Mouse (Mus musculus) megakaryocyte progenitor cell, adult 5-6 weeks (primary cell): ENCODE results near the gene Tat. TPM values are rescaled to one million over a fixed set of nuclear protein-coding genes. Genes with fewer than 3 reads are reported as not detected.

Experiments
- ATAC-seq: replicated peaks from 2 replicates; pipeline ENCODE4 v1.8.0; 2016; ENCODE audit warnings: mild to moderate bottlenecking, moderate TSS enrichment, inconsistent platforms; ENCODE audit not compliant: poor library complexity
- total RNA-seq, 2 experiments: library from RNA; stranded (forward) in 1 of 2; stranded (reverse) in 1 of 2; fragments of 157-497, 149-512 nt in 1 of 2; fragments of 200-1000 nt in 1 of 2; gene quantifications; 2 replicates each; pipeline versions ENCODE4 v1.2.3 to v1.2.4; 2015 to 2017

The Tat gene
- not detected in 2 replicates for total RNA-seq (2015)
- total RNA-seq (2017) = not detected in 2 replicates

GRCm38 (mm10) chr8:109990224-109990623, at the start of gene Tat:
Tat (plus strand) TSS chr8:109990437.
- ATAC-seq = no peak

GRCm38 (mm10) chr8:109941606-109942360, 48.5 kb upstream of the Tat start:
- ATAC-seq = no peak

- no peak for ATAC-seq
These were observed 45.0 kb upstream of the Tat start for GRCm38 (mm10) chr8:109945153-109945632.

DNA sequence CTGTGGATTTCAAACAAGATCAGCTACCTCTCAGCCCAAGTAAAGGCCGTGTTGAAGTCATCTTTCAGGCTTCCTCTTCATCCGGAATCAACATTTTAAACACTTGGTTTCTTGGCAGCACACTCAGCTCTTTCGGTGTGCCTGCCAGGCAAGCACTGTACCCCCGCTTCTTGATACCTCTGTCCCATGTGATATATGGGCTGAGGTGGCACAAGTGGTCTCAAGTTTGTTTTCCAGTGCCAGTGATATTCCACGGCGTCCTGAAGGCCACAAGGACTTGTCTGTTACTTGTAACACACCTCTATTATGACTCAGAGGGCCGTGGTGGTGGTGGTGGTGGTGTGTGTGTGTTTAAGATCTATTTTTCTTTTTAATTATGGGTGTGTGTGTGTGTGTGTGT, 44.5 kb upstream of the Tat start:
- ATAC-seq = no peak

- ATAC-seq = no peak
These were observed 44.0 kb upstream of the Tat start for GRCm38 (mm10) chr8:109946272-109946671.

- ATAC-seq = peak; percentile 86
These were observed 42.6 kb upstream of the Tat start for GRCm38 (mm10) chr8:109947447-109948284.

GRCm38 (mm10) chr8:109948285-109948564, 42.0 kb upstream of the Tat start:
- no peak for ATAC-seq

DNA sequence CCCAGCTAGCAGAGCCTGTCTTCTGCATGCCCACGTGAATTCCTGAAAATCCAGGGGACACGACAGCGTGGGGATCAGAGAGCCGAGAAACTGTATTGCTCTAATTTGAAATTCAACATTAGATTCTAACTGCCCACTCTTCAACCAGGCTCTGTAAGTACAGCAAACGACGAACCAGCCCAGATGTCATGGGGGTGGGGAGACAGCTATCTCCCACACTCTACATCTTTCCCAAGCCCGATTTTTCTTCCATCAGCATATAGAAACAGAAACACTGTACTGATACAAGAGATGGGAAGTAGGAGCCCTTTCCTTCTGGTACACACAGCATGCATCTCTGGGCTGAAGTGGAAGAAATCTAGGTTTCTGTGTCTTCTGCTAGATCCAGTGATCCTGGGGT, 38.1 kb upstream of the Tat start:
- ATAC-seq = no peak

DNA sequence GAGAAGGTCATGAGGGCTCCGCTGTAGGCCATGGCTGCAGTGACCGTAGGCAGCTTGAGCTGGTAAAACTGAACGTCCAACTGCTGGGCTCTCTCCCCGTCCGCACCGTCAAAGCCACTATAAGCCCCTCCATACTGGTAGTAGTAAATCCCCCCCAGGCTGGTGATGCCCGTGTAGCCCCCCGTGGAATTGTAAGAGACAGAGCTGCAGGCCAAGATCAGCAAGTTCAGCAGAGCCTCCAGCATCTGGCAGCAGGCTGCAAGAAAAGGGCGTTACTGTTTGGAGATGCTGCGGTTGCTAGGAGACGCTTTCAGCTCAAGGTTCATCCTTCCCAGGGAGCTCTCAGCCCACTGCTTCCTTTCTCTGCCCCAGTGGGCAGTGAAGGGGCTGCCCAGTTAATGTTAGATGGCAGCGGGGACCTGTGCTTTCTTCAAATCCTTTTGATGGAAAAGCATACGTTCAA, 35.7 kb upstream of the Tat start:
- ATAC-seq = no peak

- ATAC-seq = peak; percentile 49
These were observed 32.8 kb upstream of the Tat start for GRCm38 (mm10) chr8:109957167-109958028.

GRCm38 (mm10) chr8:109958036-109958655, 32.1 kb upstream of the Tat start:
- no peak for ATAC-seq

- ATAC-seq = no peak
These were observed 31.1 kb upstream of the Tat start for GRCm38 (mm10) chr8:109959112-109959511.

DNA sequence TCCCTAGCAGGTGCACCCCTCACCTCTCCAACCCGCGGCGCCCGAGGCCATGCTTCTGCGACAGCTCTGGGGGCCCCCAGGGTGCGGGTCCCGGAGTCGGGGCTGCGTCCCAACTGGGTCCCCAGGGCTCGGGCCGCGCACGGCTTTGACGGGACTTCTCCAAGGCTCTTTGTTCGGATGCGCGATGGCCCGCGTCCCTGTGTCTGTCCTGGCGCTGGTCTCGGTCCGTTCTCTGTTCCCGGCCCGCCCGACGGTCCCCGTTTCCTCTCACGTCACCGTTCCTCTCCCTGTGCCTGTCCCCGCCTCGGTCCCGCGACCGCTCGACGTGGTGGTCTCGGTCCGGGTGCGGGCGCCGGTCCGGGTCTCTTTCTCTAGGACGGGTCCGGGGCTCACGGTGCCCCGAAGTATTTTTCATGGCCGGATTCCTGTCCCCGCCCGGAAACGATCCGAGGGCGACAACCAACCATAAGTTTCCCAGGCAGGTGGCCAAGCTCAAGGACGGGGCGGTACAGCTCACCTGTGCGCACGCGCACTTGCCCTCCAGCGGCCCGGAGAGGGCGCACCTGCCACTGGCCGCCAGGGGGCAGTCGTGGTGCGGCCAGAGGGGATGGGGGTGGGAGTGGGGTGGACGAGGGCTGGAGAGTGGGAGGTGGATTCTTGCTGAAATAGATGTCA, 28.4 kb upstream of the Tat start, which contains the start of gene Marveld3:
TSS of gene Marveld3 (minus strand) at position 511 of the 675 bp plus-strand sequence.
- ATAC-seq = peak; percentile 85

GRCm38 (mm10) chr8:109962896-109963295, 27.3 kb upstream of the Tat start:
- no peak for ATAC-seq

DNA sequence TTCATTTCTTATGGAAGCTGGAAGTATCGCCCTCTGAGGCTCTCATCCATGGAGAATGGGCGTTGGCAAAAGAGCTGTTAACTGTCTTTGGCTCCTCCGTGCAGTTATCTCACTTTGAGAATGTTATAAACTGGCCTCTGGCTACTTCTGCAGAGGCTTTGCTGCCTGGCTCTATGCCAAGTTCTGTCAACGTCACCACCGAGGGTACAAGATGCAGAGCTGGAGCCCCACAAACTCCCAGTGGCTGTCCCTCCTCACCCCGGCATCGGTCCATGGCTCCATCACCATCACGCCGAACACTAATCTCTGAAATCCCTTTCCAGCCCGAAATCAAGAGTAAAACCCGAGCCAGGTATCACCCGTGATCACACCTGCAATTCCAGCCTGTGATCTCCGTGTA, 26.8 kb upstream of the Tat start:
- ATAC-seq = no peak

- ATAC-seq = no peak
These were observed 26.1 kb upstream of the Tat start for GRCm38 (mm10) chr8:109964106-109964505.

DNA sequence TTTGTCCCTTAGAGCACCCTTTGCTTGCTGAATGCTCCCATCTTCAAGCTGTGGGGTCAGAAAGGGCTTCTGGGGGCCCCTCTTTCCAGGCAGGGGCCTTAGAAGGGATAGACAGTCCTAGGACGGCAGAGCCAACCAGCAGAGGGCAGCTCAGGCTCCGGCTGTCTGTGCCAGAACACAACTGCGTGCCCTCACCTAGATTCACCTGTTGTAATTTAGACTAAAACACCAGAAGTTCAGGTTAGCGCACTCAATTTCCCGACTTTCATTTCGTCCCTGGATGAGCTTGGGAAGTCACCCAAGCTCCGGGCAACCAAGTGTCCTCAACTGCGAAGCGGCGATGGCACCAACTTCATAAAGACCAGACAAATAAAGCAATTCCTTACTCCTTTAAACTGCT, 21.4 kb upstream of the Tat start:
- ATAC-seq = no peak

GRCm38 (mm10) chr8:109970323-109970722, 19.9 kb upstream of the Tat start:
- ATAC-seq = peak; percentile 86

DNA sequence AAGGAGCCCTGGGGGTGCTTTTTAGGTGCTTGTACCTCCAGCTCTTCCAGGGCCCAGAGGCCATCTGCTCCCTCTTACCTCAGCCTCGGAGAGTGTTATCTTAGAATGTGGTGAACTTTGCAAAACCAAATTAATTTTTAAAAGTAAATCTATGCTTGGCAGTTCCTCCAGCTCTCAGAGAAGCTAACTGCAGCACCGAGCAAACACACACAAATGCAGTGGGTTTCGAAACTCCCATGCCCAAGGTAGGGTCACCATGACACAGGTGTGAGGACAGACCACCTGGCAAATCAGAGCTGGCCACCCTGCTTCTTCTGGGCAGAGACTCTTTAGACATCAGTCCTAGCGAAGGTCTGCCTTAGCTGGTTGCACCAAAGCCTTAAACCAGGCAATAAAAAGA, 17.3 kb upstream of the Tat start:
- ATAC-seq = no peak

DNA sequence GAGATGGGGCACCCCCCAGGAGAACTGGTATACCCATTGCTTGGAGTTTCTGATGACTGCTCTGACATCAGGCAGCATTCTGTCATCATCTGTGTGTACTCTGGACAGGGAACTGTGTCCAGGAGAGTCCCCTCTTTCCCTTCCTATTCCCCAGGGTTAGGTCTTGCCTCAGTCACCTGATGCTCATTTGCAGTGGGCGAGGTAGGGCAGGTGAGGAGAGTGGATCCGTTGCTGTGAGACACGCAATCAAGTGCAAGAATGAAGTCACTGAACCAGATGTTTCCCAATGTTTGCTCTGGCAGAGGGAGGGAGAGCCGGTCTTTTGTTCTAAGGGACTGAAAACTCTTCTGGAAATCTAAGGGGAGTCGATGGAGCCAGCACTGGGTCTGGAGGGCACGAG, 10.9 kb upstream of the Tat start:
- ATAC-seq = no peak
